Mouse (Mus musculus): ENCODE results near the gene Usp30. TPM values are rescaled to one million over a fixed set of nuclear protein-coding genes. Genes with fewer than 3 reads are reported as not detected.

Usp30 gene
- 13.0 and 15.6 TPM in 2 replicates for polyA plus RNA-seq (2016; fragmentation: Nextera tagmentation; extraction: Ambion mirVana)

DNA sequence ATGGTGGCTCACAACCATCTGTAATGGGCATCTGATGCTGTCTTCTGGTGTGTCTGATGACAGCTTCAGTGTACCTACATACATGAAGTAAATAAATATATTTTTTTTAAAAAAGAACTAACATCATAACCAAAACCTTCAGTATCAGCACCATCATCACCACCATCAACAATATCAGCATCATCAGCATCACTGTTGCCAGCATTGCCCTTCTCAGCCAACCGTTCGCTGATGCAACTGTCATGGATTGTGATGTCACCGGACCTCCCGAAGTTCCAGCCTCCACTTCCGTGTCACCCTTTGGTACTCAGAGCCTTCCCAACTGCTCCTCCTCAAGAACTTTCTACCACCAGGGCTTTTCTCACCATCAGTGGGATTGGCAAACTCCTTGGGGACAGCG, at the start of gene Usp30:
Gene Usp30 (plus strand): TSS at position 301 of the 400 bp plus-strand sequence.
- Histone ChIP-seq H3K27ac (replicated peaks) (peak within 1 kb of the TSS; percentile 33; the same call in 1 of the 2 replicates), H3K36me3 (no peaks in the 10 kb centered on the region), H3K27me3 (ENCODE audit: low read depth, poor library complexity, severe bottlenecking) (no peaks in the 10 kb centered on the region), H3K4me3 (no peak within 1 kb of the TSS), H3K9me3 (replicated peaks) (no peaks in the 10 kb centered on the region), H3K4me1 (peaks cover 7% of the 10 kb centered on the region)
- no peak for DNase-seq (ENCODE audit: low spot score)
- WGBS, result 94% methylated on average over 6 of the region's 6 CpGs

DNA sequence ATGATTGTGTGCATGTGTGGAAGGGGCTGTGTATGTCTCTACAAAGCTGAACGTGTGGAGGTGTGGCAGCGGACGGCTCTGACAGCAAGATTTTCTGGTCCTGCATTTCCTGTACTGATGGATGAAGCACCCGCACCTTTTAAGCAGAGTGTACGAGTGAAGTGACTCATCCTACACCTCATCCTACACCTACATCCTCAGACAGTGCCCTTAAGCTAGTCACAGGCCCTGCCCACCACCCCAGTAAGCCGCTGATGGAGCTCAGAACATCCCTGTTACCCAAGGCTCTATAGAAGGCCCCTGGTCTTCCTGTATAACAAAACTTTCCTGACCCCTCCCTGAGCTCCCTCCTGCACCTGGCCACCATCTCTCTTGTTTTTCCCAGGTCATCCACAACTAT, 40.9 kb upstream of the Usp30 start:
- no peaks in the 10 kb centered on the region for H3K36me3 ChIP-seq
- no peak overlapping the region for H3K4me3 ChIP-seq
- peaks cover 10% of the 10 kb centered on the region for H3K4me1 ChIP-seq
- WGBS, result 67% methylated on average over 6 of the region's 6 CpGs
- H3K27me3 ChIP-seq (ENCODE audit: low read depth, poor library complexity, severe bottlenecking), result no peaks in the 10 kb centered on the region
- DNase-seq (ENCODE audit: low spot score), result no peak
- H3K27ac ChIP-seq (replicated peaks), result no peak overlapping the region
- H3K9me3 ChIP-seq (replicated peaks), result no peaks in the 10 kb centered on the region

DNA sequence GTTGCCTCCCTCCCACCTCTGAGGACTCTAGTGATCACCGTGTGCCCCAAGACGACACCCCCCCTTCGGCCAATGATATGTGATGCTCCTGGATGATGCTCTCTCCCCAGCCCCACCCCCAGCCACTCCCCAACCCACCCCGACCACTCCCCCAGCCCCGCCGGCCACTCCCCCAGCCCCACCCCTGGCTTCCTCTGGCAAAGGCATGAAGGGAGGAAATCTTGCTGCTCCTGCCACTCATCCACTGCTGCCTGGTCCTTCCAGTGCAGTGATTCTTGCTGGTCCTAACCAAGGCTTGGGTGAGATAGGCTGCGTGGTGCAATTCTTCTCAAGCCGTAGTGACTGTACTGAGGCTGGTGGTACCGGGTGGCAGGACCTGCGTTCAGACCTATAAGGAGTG, 40.4 kb upstream of the Usp30 start:
- WGBS, result 9% methylated on average over 10 of the region's 10 CpGs

DNA sequence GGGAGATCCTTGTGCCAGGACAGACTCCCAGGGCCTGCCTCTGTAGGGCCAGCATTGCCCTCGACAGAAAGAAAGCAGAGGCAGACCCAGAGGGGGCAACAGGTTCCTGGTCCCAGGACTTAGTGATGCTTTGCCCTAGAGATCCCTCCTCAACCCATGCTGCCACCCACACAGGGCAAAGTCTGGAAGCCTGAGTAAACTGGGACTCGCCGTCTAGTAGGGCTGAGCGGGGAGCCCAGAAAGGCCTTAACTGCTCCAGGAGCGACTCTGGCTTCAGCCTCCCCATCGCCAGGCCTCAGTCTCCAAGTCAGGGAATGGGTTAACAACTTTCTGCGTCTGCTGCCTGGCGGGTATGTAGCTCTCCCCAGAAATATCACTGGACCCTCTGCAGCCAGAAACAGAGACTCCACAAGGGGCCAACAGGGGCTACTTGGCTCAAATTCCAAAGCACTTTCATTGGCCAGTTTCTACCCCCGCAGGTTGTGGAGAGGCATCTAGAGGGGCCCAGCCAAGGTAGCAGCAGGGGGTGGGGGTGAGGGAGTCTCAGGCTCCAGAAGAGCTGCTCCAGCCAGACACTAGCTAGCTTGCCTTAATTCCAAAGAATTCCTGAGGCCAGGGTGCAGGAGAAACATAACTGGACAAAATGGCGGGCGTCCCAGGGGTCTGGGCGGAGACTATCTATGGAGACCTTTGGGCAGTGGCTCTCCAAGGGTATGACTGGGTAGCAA, 37.9 kb upstream of the Usp30 start:
- Histone ChIP-seq H3K27me3 (ENCODE audit: low read depth, poor library complexity, severe bottlenecking) (no peaks in the 10 kb centered on the region), H3K9me3 (replicated peaks) (0 out of 2 replicates have a peak, but pooled peaks cover 4% of the 10 kb centered on the region), H3K4me3 (no peak overlapping the region), H3K36me3 (no peaks in the 10 kb centered on the region), H3K27ac (replicated peaks) (no peak overlapping the region), H3K4me1 (peaks cover 23% of the 10 kb centered on the region)
- DNase-seq (ENCODE audit: low spot score), result no peak
- 90% methylated on average over 12 of the region's 12 CpGs for WGBS

More for the DNA sequence above, 40.4 kb upstream of the Usp30 start:
- Histone ChIP-seq H3K4me1 (peaks cover 15% of the 10 kb centered on the region), H3K9me3 (replicated peaks) (no peaks in the 10 kb centered on the region), H3K27me3 (ENCODE audit: low read depth, poor library complexity, severe bottlenecking) (no peaks in the 10 kb centered on the region), H3K4me3 (no peak overlapping the region), H3K36me3 (no peaks in the 10 kb centered on the region), H3K27ac (replicated peaks) (no peak overlapping the region)
- peak; percentile 28 for DNase-seq (ENCODE audit: low spot score)

DNA sequence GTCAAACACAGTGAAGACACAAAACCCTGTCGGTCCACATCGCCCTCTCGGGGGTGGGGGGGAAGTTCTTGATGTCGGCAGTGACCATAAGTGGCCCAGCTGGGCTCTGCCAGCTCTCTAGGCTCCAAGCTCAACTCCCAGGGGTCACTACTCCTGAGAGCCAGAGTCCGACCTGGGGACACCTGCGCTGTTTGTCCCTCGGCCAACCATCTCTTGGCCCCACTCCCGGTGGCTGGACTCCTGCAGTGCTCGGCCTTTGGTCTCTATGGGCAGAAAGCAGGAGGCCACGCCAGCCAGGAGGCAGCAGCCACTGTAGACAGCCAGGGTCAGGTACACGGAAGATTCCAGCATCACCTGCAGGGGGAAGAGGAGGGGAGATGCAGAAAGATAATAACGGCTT, 37.1 kb upstream of the Usp30 start:
- no peak overlapping the region for H3K4me3 ChIP-seq
- WGBS, result 88% methylated on average over 12 of the region's 12 CpGs
- DNase-seq (ENCODE audit: low spot score), result no peak
- peaks cover 23% of the 10 kb centered on the region for H3K4me1 ChIP-seq
- H3K36me3 ChIP-seq, result no peaks in the 10 kb centered on the region
- H3K27me3 ChIP-seq (ENCODE audit: low read depth, poor library complexity, severe bottlenecking), result no peaks in the 10 kb centered on the region
- H3K27ac ChIP-seq (replicated peaks), result no peak overlapping the region; the same call in 1 of the 2 replicates
- 0 out of 2 replicates have a peak, but pooled peaks cover 4% of the 10 kb centered on the region for H3K9me3 ChIP-seq (replicated peaks)

DNA sequence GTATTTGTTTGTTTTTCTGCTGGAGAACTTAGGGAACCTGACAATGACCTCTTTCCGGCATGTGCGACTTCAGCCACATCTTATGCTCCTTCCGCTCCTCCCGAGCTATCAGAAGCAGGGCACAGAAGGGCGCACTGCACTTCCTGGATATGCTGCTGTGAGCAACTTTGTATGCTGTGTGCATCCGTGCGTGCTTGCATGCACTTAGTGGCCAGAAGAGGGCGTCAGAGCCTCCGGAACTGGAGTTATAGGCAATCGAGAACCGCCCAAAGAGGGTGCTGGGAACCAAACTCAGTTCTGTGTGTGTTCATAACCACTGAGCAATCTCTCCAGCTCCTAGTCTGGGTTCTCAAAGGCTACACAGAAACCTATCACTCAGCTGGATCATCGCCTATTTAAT, 34.6 kb upstream of the Usp30 start:
- Histone ChIP-seq H3K9me3 (replicated peaks) (0 out of 2 replicates have a peak, but pooled peaks cover 4% of the 10 kb centered on the region), H3K36me3 (0 out of 2 replicates have a peak, but pooled peaks cover 2% of the 10 kb centered on the region), H3K27ac (replicated peaks) (no peak overlapping the region; the same call in 1 of the 2 replicates), H3K4me3 (no peak overlapping the region), H3K4me1 (peaks cover 26% of the 10 kb centered on the region), H3K27me3 (ENCODE audit: low read depth, poor library complexity, severe bottlenecking) (no peaks in the 10 kb centered on the region)
- 91% methylated on average over 12 of the region's 12 CpGs for WGBS
- DNase-seq (ENCODE audit: low spot score), result no peak

DNA sequence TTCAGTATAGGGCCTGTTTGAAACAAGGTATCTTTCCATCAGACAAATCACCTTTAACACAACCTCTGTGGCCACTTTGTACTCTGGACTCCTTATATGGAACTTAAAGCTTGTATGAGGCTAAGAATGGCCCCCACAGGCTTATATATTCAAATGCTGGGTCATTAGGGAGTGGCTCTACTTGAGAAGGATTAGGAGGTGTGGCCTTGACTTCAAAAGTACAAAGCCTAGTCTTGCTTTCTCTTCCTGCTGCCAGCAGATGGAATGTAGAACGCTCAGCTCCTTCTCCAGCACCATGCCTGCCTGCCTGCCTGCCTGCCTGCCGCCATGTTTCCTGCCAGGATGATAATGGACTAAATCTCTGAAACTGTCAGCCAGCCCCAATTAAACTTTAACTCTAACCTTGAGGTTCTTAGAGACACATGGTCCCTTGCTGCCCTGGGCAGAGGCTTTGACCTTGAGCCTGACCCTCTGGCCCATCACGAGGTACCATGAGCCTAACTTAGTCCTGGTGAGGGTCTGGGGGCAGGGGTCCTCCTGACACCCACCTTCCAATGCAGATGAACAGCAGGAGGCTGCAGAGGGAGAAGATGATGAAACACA, 33.0 kb upstream of the Usp30 start:
- WGBS, result 81% methylated on average over 3 of the region's 3 CpGs
- H3K9me3 ChIP-seq (replicated peaks), result 0 out of 2 replicates have a peak, but pooled peaks cover 4% of the 10 kb centered on the region
- 0 out of 2 replicates have a peak, but pooled peaks cover 2% of the 10 kb centered on the region for H3K36me3 ChIP-seq
- peaks cover 33% of the 10 kb centered on the region for H3K4me1 ChIP-seq
- H3K4me3 ChIP-seq, result no peak overlapping the region
- DNase-seq (ENCODE audit: low spot score), result no peak
- no peak overlapping the region for H3K27ac ChIP-seq (replicated peaks)
- no peaks in the 10 kb centered on the region for H3K27me3 ChIP-seq (ENCODE audit: low read depth, poor library complexity, severe bottlenecking)

DNA sequence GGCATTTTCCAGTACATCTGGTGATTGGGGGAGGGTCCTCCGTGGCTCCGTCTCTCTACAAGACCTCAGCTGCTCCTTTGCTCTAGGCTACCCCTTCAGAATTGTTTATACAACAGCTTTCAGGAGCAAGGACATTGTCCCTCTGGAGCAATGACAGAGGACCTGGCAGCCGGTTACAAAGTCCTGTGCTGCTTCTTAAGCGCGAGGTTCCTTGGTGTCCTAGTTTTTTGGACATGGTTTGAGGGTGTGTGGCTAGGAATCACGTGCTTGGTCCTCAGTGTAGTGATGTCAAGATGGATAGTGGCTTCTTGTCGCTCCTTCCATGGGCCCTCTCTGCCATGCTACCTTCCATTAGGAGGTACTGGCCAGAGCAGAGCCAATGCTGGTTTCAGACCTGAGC, 30.9 kb upstream of the Usp30 start:
- Histone ChIP-seq H3K4me1 (peaks cover 31% of the 10 kb centered on the region), H3K27ac (replicated peaks) (0 out of 2 replicates have a peak overlapping the region, but pooled peaks have one; percentile 3), H3K27me3 (ENCODE audit: low read depth, poor library complexity, severe bottlenecking) (no peaks in the 10 kb centered on the region), H3K36me3 (0 out of 2 replicates have a peak, but pooled peaks cover 2% of the 10 kb centered on the region), H3K4me3 (no peak overlapping the region), H3K9me3 (replicated peaks) (0 out of 2 replicates have a peak, but pooled peaks cover 4% of the 10 kb centered on the region)
- WGBS, result 83% methylated on average over 7 of the region's 7 CpGs
- DNase-seq (ENCODE audit: low spot score), result no peak

DNA sequence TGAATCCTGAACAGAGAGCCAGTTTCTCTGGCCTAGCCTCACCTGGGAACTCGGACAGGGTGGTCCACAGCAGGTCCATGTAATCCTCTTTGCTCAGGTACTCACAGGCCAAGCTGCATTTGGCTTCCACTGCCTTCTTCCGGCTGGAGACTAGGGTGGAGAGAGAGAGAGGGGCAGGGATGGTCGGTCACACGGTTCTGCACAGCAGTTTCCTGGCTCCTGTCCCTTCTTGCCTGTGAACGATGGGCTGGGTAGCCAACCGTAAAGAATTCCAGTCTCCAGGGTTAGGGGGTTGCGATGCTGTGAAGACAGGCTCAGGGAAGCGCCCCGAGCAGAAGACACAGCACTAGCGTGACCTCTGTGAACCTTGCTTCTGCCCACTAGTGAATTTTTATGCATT, 30.1 kb upstream of the Usp30 start:
- no peak overlapping the region for H3K27ac ChIP-seq (replicated peaks)
- 0 out of 2 replicates have a peak, but pooled peaks cover 4% of the 10 kb centered on the region for H3K9me3 ChIP-seq (replicated peaks)
- WGBS, result 50% methylated on average over 10 of the region's 10 CpGs
- 0 out of 2 replicates have a peak, but pooled peaks cover 2% of the 10 kb centered on the region for H3K36me3 ChIP-seq
- peaks cover 24% of the 10 kb centered on the region for H3K4me1 ChIP-seq
- H3K4me3 ChIP-seq, result no peak overlapping the region
- DNase-seq (ENCODE audit: low spot score), result no peak
- H3K27me3 ChIP-seq (ENCODE audit: low read depth, poor library complexity, severe bottlenecking), result no peaks in the 10 kb centered on the region

DNA sequence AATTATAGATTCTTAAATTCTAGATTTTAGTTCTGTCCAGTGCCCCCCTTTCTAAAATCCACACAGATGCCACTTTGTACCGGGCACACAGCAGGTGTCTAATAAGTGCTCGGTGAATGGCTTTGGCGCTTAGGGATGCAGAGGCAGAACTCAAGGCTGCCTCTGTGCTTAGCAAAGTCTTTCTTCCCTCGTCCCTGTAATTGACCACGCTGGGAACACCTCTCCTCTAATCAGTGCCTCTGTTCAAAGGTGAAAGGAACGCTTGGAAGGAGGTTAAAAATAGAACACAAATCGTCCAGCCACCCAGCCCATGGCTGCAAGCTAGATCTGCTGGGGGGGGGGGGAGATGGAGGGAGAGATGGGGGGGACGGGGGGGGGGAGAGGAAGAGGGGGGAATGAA, 24.8 kb upstream of the Usp30 start:
- no peak overlapping the region for H3K27ac ChIP-seq (replicated peaks)
- H3K9me3 ChIP-seq (replicated peaks), result no peaks in the 10 kb centered on the region
- H3K27me3 ChIP-seq (ENCODE audit: low read depth, poor library complexity, severe bottlenecking), result peaks cover 14% of the 10 kb centered on the region; the same call in 1 of the 2 replicates
- 34% methylated on average over 8 of the region's 8 CpGs for WGBS
- no peaks in the 10 kb centered on the region for H3K36me3 ChIP-seq
- H3K4me1 ChIP-seq, result peaks cover 23% of the 10 kb centered on the region
- DNase-seq (ENCODE audit: low spot score), result no peak
- H3K4me3 ChIP-seq, result no peak overlapping the region

DNA sequence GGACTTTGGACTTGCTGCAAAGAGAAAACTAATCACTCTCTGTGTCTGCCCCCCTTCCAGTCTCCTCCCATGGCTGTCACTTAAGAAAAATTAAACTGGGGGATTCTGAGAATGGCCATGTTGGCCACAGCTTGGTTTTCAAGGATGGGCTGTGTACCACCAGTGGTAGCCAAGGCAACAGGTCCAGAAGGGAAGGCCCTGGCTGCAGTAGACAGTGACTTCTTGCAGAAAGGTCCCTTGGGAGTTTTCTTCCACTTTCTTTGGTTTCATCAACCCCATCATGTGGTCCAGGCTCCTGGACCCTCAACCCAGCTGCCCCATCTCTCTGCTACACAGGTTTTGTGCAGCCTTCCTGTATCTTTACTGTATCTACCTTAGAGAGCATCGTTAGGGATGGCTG, 24.4 kb upstream of the Usp30 start:
- Histone ChIP-seq H3K4me1 (peaks cover 20% of the 10 kb centered on the region), H3K4me3 (no peak overlapping the region), H3K36me3 (no peaks in the 10 kb centered on the region), H3K27ac (replicated peaks) (no peak overlapping the region), H3K9me3 (replicated peaks) (no peaks in the 10 kb centered on the region), H3K27me3 (ENCODE audit: low read depth, poor library complexity, severe bottlenecking) (peaks cover 14% of the 10 kb centered on the region; the same call in 1 of the 2 replicates)
- 76% methylated on average over 1 of the region's 1 CpGs for WGBS
- DNase-seq (ENCODE audit: low spot score), result no peak

DNA sequence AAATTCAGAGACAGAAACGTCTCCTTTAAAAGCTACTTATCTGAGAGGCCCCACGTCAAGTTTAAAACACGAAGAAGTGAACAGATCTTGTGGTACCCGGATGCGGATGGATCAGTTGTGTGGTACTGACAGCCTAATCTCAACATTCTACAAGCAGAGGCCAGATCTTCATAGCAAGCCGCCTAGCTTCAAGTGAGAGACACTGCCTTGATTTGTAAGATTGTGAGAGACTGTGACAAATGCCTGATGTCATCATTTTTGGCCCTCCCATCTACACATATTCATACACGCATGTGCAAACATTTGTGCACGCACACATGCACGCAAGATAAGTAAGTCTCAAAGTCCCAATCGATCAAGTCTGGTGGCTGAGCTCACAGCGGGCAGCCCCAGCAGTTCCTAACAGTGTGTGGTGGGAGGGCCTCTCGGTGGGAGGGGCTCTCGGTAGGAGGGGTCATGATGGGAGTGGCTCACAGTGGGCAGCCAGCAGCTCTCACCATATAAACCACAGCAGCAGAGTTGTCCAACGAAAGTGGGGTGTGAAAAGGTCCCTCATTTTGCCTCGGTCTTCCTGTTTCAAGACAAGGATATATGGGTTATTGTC, 23.8 kb upstream of the Usp30 start:
- Histone ChIP-seq H3K27me3 (ENCODE audit: low read depth, poor library complexity, severe bottlenecking) (peaks cover 14% of the 10 kb centered on the region; the same call in 1 of the 2 replicates), H3K4me3 (no peak overlapping the region), H3K9me3 (replicated peaks) (no peaks in the 10 kb centered on the region), H3K36me3 (no peaks in the 10 kb centered on the region), H3K4me1 (peaks cover 15% of the 10 kb centered on the region), H3K27ac (replicated peaks) (no peak overlapping the region)
- peak; percentile 26 for DNase-seq (ENCODE audit: low spot score)
- 25% methylated on average over 15 of the region's 15 CpGs for WGBS
